Mouse (Mus musculus): ENCODE measurements around the gene H2al1a. TPM values are rescaled to one million over a fixed set of nuclear protein-coding genes. Genes with fewer than 3 reads are reported as not detected.

Gene H2al1a
- polyA plus RNA-seq, 1 experiment: not detected

DNA sequence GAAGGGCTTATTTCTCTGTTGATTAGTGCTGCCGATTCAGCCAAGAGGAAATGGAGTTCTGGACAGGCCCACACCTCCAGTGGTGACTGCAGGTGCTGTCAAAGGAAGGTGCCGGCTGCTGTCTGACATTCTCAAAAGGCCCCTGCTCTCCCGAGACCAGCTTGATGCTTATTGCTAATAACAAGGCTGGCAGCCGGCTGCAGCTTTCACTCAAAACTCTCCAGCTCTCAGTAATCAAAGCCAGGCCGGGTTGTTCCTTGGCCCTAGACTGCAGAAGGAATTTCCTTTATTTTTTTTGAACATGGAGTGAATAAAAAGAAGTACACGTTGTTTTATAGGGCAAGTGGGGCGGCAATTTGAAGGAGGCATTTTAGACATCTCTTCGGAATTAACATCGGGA lies 46.7 kb downstream of the H2al1a start:
- Histone ChIP-seq H3K4me3 (ENCODE audit: insufficient read depth, low read length) (no peak overlapping the region), H3K4me1 (ENCODE audit: control insufficient read depth, insufficient read depth, low read length) (no peaks in the 10 kb centered on the region), H3K27ac (ENCODE audit: insufficient read depth, low read length) (peak overlapping the region; percentile 29; the same call in 1 of the 2 replicates)
- no peak for TF ChIP-seq CTCF (IDR thresholded peaks at IDR 0.05; ENCODE audit: extremely low read depth, insufficient read depth, low read length)
- no peak for TF ChIP-seq POLR2A (IDR thresholded peaks at IDR 0.05; ENCODE audit: extremely low read depth, insufficient read depth, low read length)

DNA sequence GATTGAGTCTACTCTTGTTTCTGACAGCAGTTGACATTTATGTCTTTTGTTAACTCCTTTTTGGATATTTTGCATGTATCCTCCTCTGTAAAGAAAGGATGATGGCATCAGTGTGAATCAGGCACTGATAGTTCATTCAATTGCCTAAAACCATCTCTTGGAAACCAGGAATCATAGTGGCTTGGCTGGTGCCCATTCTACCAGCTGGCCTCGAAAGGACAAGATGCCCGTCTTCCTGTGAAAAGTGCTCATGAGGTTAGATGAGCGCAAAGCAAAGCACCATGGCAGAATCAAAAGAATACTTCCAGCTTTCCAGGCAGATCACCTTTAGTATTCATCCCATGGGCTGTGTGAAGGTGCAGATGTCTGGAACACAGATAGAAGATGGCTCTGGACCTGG lies 47.7 kb downstream of the H2al1a start:
- no peaks in the 10 kb centered on the region for H3K4me1 ChIP-seq (ENCODE audit: control insufficient read depth, insufficient read depth, low read length)
- H3K4me3 ChIP-seq (ENCODE audit: insufficient read depth, low read length): no peak overlapping the region
- 0 out of 2 replicates have a peak overlapping the region, but pooled peaks have one; percentile 9 for H3K27ac ChIP-seq (ENCODE audit: insufficient read depth, low read length)
- TF ChIP-seq POLR2A (IDR thresholded peaks at IDR 0.05; ENCODE audit: extremely low read depth, insufficient read depth, low read length): no peak
- TF ChIP-seq CTCF (IDR thresholded peaks at IDR 0.05; ENCODE audit: extremely low read depth, insufficient read depth, low read length): no peak

Other genes starting within 250 kb of the H2al1a start
- not detected in 2 replicates for gene H2al1b, start 3.2 kb downstream of the H2al1a start, polyA plus RNA-seq (2012; rRNA removed)
- not detected in 2 replicates for gene H2al1c, start 6.4 kb downstream of the H2al1a start, polyA plus RNA-seq (2012; rRNA removed)
- gene H2al1d, start 9.6 kb downstream of the H2al1a start, polyA plus RNA-seq (2012; rRNA removed): not detected in 2 replicates
- gene H2al1e, start 12.7 kb downstream of the H2al1a start, polyA plus RNA-seq (2012; rRNA removed): not detected in 2 replicates
- not detected in 2 replicates for gene H2al1f, start 15.9 kb downstream of the H2al1a start, polyA plus RNA-seq (2012; rRNA removed)
- not detected in 2 replicates for gene H2al1g, start 19.0 kb downstream of the H2al1a start, polyA plus RNA-seq (2012; rRNA removed)
- gene H2al1h, start 22.2 kb downstream of the H2al1a start, polyA plus RNA-seq (2012; rRNA removed): not detected in 2 replicates
- gene H2al1i, start 25.4 kb downstream of the H2al1a start, polyA plus RNA-seq (2012; rRNA removed): not detected in 2 replicates
- gene H2al1j, start 28.6 kb downstream of the H2al1a start, polyA plus RNA-seq (2012; rRNA removed): not detected in 2 replicates

Data from cortical plate, adult 2 months (tissue).